Mouse (Mus musculus) gonadal fat pad, adult 2 months (tissue): Measurements from ENCODE around the gene Scn11a. TPM values are rescaled to one million over a fixed set of nuclear protein-coding genes. Genes with fewer than 3 reads are reported as not detected.

Source experiments
- polyA plus RNA-seq: library from polyadenylated mRNA; depleted of rRNA; stranded (reverse); fragments of >200 nt; gene quantifications from 2 replicates; pipeline ENCODE4 v1.2.3, GENCODE M21; 2012; rRNA removed

Scn11a gene
- polyA plus RNA-seq, 1 experiment = not detected

Other genes with a start within 250 kb of the Scn11a start
- 0.92 and 0.93 TPM in 2 replicates for gene Scn5a, start 246.4 kb downstream of the Scn11a start, polyA plus RNA-seq
- gene Scn10a, start 106.1 kb downstream of the Scn11a start, polyA plus RNA-seq = 0.01 and 0.03 TPM in 2 replicates
- gene Wdr48, start 69.4 kb upstream of the Scn11a start, polyA plus RNA-seq = 38.2 and 42.4 TPM in 2 replicates
- 45.4 and 47.2 TPM in 2 replicates for gene Gorasp1, start 112.1 kb upstream of the Scn11a start, polyA plus RNA-seq
- 2.0 and 3.8 TPM in 2 replicates for gene Ttc21a, start 112.2 kb upstream of the Scn11a start, polyA plus RNA-seq
- gene Csrnp1, start 159.2 kb upstream of the Scn11a start, polyA plus RNA-seq = 22.6 and 28.6 TPM in 2 replicates
- 0.14 and 0.26 TPM in 2 replicates for gene Xirp1, start 198.1 kb upstream of the Scn11a start, polyA plus RNA-seq
- gene Cx3cr1, start 244.4 kb upstream of the Scn11a start, polyA plus RNA-seq = 9.1 and 11.8 TPM in 2 replicates